Mouse (Mus musculus) thymus, postnatal 14 days (tissue): ENCODE results near the gene Zfp972.
"Not testable (repeated sequence)": the region's sequence is repeated elsewhere in the genome, so short reads cannot be mapped to it uniquely, and the experiment has no call there.

ENCODE experiments used
- DNase-seq: peaks from one replicate; pipeline ENCODE4 v3.0.0; 2021

Zfp972 gene

DNA sequence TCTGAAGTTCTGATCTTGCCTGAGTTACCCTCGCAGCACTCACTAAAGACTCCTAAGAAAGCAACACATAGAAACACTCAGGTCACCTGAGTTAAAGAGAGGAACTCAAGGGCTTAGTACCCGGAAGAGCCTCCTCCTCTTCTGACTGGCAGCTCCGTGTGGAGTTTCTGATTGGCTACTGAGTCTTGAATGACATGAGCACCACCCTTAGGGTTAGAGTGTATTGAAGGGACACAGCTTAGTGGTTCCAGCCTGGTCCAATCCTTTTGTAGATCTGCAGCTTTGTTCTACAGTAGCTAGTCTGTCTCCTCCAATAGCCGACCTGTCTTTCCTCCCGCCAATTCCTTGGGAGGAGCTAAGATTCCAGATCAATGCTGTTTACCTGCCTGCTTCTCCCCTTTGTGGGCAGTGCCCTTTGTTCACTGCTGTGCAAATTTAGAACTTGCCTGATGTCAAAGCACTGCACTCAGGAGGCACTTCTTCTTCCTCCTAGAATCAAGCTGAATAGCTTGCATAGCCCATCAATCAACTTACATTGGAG is at the start of gene Zfp972:
Gene Zfp972 (minus strand): TSS at position 51 of the 541 bp plus-strand sequence.
- DNase-seq: not testable (repeated sequence)

DNA sequence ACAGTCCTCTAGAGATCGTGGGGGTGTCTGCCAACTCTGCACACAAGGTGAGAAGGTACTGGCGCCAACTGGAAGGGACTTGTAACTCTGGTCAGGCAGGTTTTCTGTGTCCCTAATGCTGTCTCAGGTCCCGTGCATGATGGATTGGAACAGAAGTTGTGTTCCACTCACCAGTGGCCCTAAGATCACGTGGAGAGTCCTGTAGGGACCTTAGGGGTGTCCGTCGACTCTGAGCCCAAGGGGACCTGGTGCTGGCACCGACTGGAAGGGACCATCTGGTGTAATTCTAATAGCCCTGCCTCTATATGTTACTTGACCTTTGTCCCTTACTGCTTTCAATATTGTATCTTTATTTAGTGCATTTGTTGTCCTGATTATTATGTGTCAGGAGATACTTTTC is 49.4 kb upstream of the Zfp972 start:
- not testable (repeated sequence) for DNase-seq

DNA sequence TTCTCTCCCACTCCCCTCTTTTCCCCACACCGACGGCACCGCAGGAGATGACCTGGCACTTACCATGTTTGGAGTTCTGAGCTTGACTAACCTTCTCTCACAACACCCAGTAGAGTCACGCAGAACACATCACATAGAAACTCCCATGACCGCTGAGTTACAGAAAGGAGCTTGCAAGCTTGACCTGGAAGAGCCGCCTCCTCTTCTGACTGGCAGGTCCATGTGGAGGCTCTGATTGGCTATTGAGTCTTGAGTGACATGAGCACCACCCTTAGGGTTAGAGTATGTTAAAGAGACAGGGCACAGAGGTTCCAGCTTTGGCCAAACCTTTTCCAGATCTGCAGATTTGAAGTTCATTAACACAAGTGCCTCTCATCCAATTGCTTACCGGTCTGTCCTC is 31.7 kb upstream of the Zfp972 start, which contains the start of gene Gm14326:
Gene Gm14326 (minus strand): TSS at position 153 of the 400 bp plus-strand sequence.
- peak; percentile 73 for DNase-seq

DNA sequence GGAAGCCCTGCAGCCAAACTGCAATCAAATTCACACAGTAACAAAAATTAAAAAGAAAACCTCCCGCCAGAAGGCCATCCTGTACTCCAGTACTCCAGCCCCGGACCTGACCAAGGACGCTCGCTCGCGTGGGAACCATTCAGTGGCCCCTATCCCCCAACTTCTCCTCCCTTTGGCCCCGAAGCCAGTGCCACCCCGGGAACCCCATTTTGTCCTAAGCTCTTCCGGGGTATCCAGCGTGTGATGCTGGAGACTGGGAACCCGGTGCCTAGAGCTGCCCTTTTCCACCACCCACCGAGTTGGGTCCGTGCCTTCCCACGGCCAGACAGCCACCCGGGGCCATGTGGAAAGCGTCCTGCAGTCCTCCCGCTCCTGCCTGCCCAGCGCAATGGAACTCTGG is 31.3 kb upstream of the Zfp972 start:
- DNase-seq: peak; percentile 10

DNA sequence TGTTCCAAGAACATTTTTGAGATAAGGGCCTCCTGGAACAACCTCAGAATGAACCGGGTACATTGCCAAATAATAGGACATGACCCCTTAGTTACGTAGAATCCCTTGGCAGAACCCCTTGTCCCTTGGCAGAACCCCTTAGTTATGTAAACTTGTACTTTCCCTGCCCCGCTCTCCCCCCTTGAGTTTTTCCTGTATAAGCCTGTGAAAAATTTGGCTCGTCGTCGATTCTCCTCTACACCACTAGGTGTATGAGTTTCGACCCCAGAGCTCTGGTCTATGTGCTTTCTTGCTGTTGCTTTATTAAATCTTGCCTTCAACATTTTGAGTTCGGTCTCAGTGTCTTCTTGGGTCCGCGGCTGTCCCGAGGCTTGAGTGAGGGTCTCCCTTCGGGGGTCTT is 22.1 kb downstream of the Zfp972 start:
- not testable (repeated sequence) for DNase-seq

DNA sequence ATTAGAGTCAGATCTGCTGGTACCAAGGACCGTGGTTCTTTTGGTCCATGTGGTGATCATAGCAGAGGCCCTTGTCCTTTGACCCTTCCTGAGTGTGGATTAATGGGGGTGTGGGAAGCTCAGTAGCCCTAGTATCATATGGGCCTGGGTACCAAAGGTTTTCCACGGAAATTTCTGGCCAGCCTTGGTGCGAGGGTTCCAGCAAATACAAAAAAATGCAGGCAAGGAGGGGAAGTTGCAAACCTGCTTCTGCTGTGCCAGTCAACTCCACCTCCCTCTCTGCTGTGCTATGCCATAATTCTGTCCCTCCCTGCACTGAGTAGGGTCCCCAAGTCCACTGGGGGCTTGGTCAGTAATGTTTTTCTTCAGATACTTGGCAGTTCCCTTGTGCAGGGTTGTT is 27.2 kb downstream of the Zfp972 start:
- DNase-seq: not testable (repeated sequence)

DNA sequence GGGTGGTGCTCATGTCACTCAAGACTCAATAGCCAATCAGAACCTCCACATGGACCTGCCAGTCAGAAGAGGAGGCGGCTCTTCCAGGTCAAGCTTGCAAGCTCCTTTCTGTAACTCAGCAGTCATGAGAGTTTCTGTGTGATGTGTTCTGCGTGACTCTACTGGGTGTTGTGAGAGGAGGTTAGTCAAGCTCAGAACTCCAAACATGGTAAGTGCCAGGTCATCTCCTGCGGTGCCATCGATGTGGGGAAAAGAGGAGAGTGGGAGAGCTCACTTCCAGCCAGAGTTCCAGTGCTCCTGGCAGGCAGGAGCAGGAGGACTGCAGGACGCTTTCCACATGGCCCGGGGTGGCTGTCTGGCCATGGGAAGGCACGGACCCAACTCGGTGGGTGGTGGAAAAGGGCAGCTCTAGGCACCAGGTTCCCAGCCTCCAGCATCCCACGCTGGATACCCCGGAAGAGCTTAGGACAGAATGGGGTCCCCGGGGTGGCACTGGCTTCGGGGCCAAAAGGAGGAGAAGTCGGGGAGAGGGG is 28.3 kb downstream of the Zfp972 start, which contains the start of gene Gm14327:
Gene Gm14327 (plus strand): TSS at position 51 of the 533 bp plus-strand sequence.
- DNase-seq: not testable (repeated sequence)

DNA sequence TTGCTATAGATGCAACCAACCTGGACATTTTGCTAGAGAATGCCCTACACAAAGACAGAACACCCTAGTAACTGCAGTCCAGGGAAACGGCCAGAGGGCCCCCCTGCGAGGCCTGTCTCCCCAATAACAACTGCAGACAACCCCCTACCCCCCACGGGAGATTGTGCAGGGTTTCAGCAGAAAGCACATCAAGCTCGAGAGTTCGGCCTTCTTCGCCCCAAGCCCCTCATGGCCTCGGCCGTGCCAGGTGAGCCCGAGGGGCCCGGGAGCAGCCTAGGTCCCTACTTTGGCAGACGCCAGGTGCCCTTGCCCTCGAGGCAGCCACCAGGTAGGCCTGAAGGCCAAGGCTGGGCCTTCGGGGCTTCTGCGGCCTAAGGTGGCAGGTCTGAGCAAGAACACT is 37.7 kb downstream of the Zfp972 start:
- DNase-seq: not testable (repeated sequence)

DNA sequence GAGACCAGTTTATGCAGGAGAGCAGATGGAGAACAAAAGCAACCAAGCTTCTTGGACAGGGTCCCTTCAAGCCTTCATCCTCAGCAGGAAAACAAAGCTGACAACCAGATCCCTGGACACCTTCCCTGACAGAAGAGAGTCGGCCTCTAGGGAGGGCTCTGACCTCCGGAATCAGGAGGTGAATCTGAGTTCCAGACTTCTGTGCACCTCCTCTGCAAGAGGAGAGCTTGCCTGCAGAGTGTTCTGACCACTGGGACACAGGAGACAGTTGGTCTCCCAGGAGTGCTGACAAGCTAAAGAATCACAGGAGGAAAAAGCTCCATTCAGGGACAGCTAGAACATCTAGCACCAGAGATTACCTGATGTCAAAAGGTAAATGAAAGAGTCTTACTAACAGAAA is 63.2 kb downstream of the Zfp972 start:
- not testable (repeated sequence) for DNase-seq
